Mouse (Mus musculus) thymus, adult 18-20 months (tissue): ENCODE results near the gene Nek8.
"Not testable (repeated sequence)": the region's sequence is repeated elsewhere in the genome, so short reads cannot be mapped to it uniquely, and the experiment has no call there.

ENCODE experiments used
- DNase-seq, 2 experiments: peaks; one replicate each; pipeline ENCODE4 v3.0.0; 2022; ENCODE audit warnings: mixed read lengths in 2 of 2

Nek8 gene

GRCm38 (mm10) chr11:78140665-78141064, 35.8 kb downstream of the Nek8 start:
- DNase-seq = no peak

- no peak for DNase-seq
These were observed 38.5 kb downstream of the Nek8 start for GRCm38 (mm10) chr11:78138023-78138422.

GRCm38 (mm10) chr11:78137584-78137983, 38.9 kb downstream of the Nek8 start:
- no peak for DNase-seq

GRCm38 (mm10) chr11:78136132-78136531, 40.3 kb downstream of the Nek8 start:
- DNase-seq = no peak

GRCm38 (mm10) chr11:78135314-78135713, 41.2 kb downstream of the Nek8 start:
- not testable (repeated sequence) for DNase-seq

GRCm38 (mm10) chr11:78134344-78134743, 42.1 kb downstream of the Nek8 start:
- DNase-seq = no peak

GRCm38 (mm10) chr11:78133915-78134314, 42.6 kb downstream of the Nek8 start:
- DNase-seq = no peak

- no peak for DNase-seq
These were observed 47.0 kb downstream of the Nek8 start for GRCm38 (mm10) chr11:78129458-78129857.

- DNase-seq = no peak
These were observed 49.7 kb downstream of the Nek8 start for GRCm38 (mm10) chr11:78126739-78127138.

GRCm38 (mm10) chr11:78125691-78126090, 50.8 kb downstream of the Nek8 start:
- no peak for DNase-seq

- DNase-seq = no peak
These were observed 52.7 kb downstream of the Nek8 start for GRCm38 (mm10) chr11:78123782-78124181.

GRCm38 (mm10) chr11:78122815-78123214, 53.7 kb downstream of the Nek8 start:
- no peak for DNase-seq

- no peak for DNase-seq
These were observed 55.3 kb downstream of the Nek8 start for GRCm38 (mm10) chr11:78121176-78121575.

- no peak for DNase-seq
These were observed 56.6 kb downstream of the Nek8 start for GRCm38 (mm10) chr11:78119898-78120297.

- no peak for DNase-seq
These were observed 58.0 kb downstream of the Nek8 start for GRCm38 (mm10) chr11:78118467-78118866.

GRCm38 (mm10) chr11:78116146-78116410, 60.4 kb downstream of the Nek8 start:
- DNase-seq = no peak
